Mouse (Mus musculus): ENCODE measurements around the gene Pkd1l1.

Pkd1l1 gene

GRCm38 (mm10) chr11:8826046-8826445, 147.0 kb downstream of the Pkd1l1 start:
- in situ Hi-C loops (cut with MseI, MboI): no loop called here

- in situ Hi-C loops (cut with MseI, MboI): no loop called here
These were observed 147.7 kb downstream of the Pkd1l1 start for GRCm38 (mm10) chr11:8825413-8825812.

GRCm38 (mm10) chr11:8821403-8821802, 151.7 kb downstream of the Pkd1l1 start:
- in situ Hi-C loops (cut with MseI, MboI): no loop called here

GRCm38 (mm10) chr11:8817376-8817775, 155.7 kb downstream of the Pkd1l1 start:
- in situ Hi-C loops (cut with MseI, MboI): no loop called here

- in situ Hi-C loops (cut with MseI, MboI): no loop called here
These were observed 158.8 kb downstream of the Pkd1l1 start for GRCm38 (mm10) chr11:8814097-8814790.

- in situ Hi-C loops (cut with MseI, MboI): no loop called here
These were observed 161.5 kb downstream of the Pkd1l1 start for GRCm38 (mm10) chr11:8811506-8812100.

- in situ Hi-C loops (cut with MseI, MboI): no loop called here
These were observed 163.4 kb downstream of the Pkd1l1 start for GRCm38 (mm10) chr11:8809644-8810043.

GRCm38 (mm10) chr11:8807009-8807408, 166.1 kb downstream of the Pkd1l1 start:
- in situ Hi-C loops (cut with MseI, MboI): no loop called here

- in situ Hi-C loops (cut with MseI, MboI): no loop called here
These were observed 168.9 kb downstream of the Pkd1l1 start for GRCm38 (mm10) chr11:8804178-8804577.

- in situ Hi-C loops (cut with MseI, MboI): no loop called here
These were observed 175.6 kb downstream of the Pkd1l1 start for GRCm38 (mm10) chr11:8797486-8797885.

- in situ Hi-C loops (cut with MseI, MboI): no loop called here
These were observed 178.0 kb downstream of the Pkd1l1 start for GRCm38 (mm10) chr11:8795031-8795430.

- in situ Hi-C loops (cut with MseI, MboI): no loop called here
These were observed 180.9 kb downstream of the Pkd1l1 start for GRCm38 (mm10) chr11:8792146-8792545.

- in situ Hi-C loops (cut with MseI, MboI): no loop called here
These were observed 183.9 kb downstream of the Pkd1l1 start for GRCm38 (mm10) chr11:8789186-8789585.

- in situ Hi-C loops (cut with MseI, MboI): no loop called here
These were observed 185.5 kb downstream of the Pkd1l1 start for GRCm38 (mm10) chr11:8787604-8788003.

GRCm38 (mm10) chr11:8784413-8784812, 188.7 kb downstream of the Pkd1l1 start:
- in situ Hi-C loops (cut with MseI, MboI): no loop called here

- in situ Hi-C loops (cut with MseI, MboI): no loop called here
These were observed 191.0 kb downstream of the Pkd1l1 start for GRCm38 (mm10) chr11:8782141-8782465.

- in situ Hi-C loops (cut with MseI, MboI): no loop called here
These were observed 191.5 kb downstream of the Pkd1l1 start for GRCm38 (mm10) chr11:8781308-8782140.

- in situ Hi-C loops (cut with MseI, MboI): no loop called here
These were observed 193.6 kb downstream of the Pkd1l1 start for GRCm38 (mm10) chr11:8779427-8779826.
